Mouse (Mus musculus) hindbrain, embryonic 16.5 days (tissue): ENCODE measurements around the gene Atp8a2. TPM values are rescaled to one million over a fixed set of nuclear protein-coding genes. Genes with fewer than 3 reads are reported as not detected.
A peak's percentile ranks its signal among the peaks of the same experiment; 100 is the strongest.

Experiments used
- ATAC-seq: fragments of 200-750 bp; cut with Nextera tagmentation; 2 replicates; pipeline ENCODE4 v1.8.0; 2017; ENCODE audit warnings: moderate TSS enrichment, moderate library complexity
- H3K27ac ChIP-seq: fragments of 300-500 bp; sonication (generic); 2 replicates; pipeline ENCODE4 v1.5.1; 2014; ENCODE audit warnings: low read depth, mild to moderate bottlenecking, control low read depth, low read length, moderate library complexity
- H3K27me3 ChIP-seq: fragments of 300-500 bp; sonication (generic); replicated peaks from 2 replicates; pipeline ENCODE4 v1.6.1; 2014; ENCODE audit warnings: low read length; ENCODE audit not compliant: control insufficient read depth, insufficient read depth
- H3K36me3 ChIP-seq: fragments of 300-500 bp; sonication (generic); 2 replicates; pipeline ENCODE4 v1.6.1; 2014; ENCODE audit warnings: mild to moderate bottlenecking, low read length, moderate library complexity, mixed read lengths; ENCODE audit not compliant: control insufficient read depth, insufficient read depth
- H3K4me1 ChIP-seq: fragments of 300-500 bp; sonication (generic); 2 replicates; pipeline ENCODE4 v1.6.1; 2014; ENCODE audit warnings: low read depth, low read length; ENCODE audit not compliant: control insufficient read depth, insufficient read depth
- H3K4me2 ChIP-seq: fragments of 300-500 bp; sonication (generic); 2 replicates; pipeline ENCODE4 v1.6.1; 2014; ENCODE audit warnings: mild to moderate bottlenecking, low read length, control low read depth, moderate library complexity
- H3K4me3 ChIP-seq: fragments of 300-500 bp; sonication (generic); 2 replicates; pipeline ENCODE4 v1.5.1; 2014; ENCODE audit warnings: mild to moderate bottlenecking, low read length, control low read depth, moderate library complexity
- H3K9ac ChIP-seq: fragments of 300-500 bp; sonication (generic); 2 replicates; pipeline ENCODE4 v1.6.1; 2014; ENCODE audit warnings: low read depth, mild to moderate bottlenecking, control low read depth, low read length, moderate library complexity
- H3K9me3 ChIP-seq: fragments of 300-500 bp; sonication (generic); 2 replicates; pipeline ENCODE4 v1.6.1; 2014; ENCODE audit warnings: mild to moderate bottlenecking, low read length, moderate library complexity; ENCODE audit not compliant: control insufficient read depth
- WGBS: fragments of 180-500 bp; shearing (Covaris S2); extraction: QIAGEN DNeasy Blood & Tissue Kit; methylation state at CpG from one replicate; pipeline ENCODE4 v1.1.7; 2014; 5-methylcytosine and 5-hydroxymethylcytosine counted together
- polyA plus RNA-seq: library from polyadenylated mRNA; unstranded; fragments of >200 nt; fragmentation: Nextera tagmentation; extraction: Ambion mirVana; gene quantifications from 2 replicates; pipeline ENCODE4 v1.2.1, GENCODE M21; 2015

Atp8a2 gene
- polyA plus RNA-seq, 1 experiment from 2014 or later, result 44.2 TPM

DNA sequence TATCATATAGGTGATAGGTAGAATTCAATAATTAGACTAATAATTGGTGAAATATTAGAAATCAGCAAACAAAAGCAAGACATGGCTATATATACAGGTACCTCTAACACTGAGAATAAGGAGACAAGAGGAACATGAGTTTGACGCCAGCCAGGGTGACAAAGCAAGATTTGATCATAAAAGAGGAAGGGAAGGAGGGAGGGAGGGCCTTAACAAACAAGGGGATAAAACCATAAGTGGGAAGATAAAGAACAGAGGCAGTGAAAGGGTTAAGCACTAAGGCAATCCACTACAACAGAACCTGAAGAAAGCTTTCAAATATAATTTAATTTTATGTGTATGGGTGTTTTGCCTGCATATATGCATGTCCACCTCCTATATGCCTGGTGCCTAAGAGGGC is 2.4 kb downstream of the Atp8a2 start:
- Histone ChIP-seq H3K4me1 (no peaks in the 10 kb centered on the region), H3K27ac (no peak overlapping the region), H3K4me3 (no peak overlapping the region), H3K9ac (no peak overlapping the region), H3K9me3 (no peaks in the 10 kb centered on the region), H3K4me2 (no peak overlapping the region), H3K36me3 (no peaks in the 10 kb centered on the region), H3K27me3 (no peaks in the 10 kb centered on the region)
- WGBS, result 82% methylated on average over 1 of the region's 1 CpGs
- ATAC-seq, result no peak

DNA sequence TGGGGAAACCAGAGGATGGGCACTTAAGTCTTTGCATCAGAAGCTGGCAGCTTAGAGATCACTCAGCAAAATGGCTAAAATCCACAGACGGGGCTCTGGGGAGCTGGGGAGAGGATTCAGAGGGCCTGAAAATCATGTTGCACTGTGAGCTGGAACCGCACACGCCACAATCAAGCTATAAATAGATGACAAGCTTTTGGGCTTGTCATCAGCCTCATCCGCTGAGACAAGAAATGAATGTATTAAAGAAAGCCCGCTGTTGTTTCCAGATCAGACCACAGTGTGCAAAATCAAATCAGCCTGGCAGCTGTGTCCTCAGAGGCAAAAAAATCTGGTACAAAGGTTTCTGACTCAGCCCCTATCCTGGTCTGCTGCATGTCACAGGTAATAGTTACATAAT is 7.2 kb downstream of the Atp8a2 start:
- no peak overlapping the region for H3K9ac ChIP-seq
- H3K4me1 ChIP-seq, result no peaks in the 10 kb centered on the region
- H3K27ac ChIP-seq, result no peak overlapping the region
- ATAC-seq, result no peak
- no peaks in the 10 kb centered on the region for H3K27me3 ChIP-seq
- H3K36me3 ChIP-seq, result no peaks in the 10 kb centered on the region
- WGBS, result 76% methylated on average over 5 of the region's 5 CpGs
- no peak overlapping the region for H3K4me3 ChIP-seq
- no peaks in the 10 kb centered on the region for H3K9me3 ChIP-seq
- H3K4me2 ChIP-seq, result no peak overlapping the region

DNA sequence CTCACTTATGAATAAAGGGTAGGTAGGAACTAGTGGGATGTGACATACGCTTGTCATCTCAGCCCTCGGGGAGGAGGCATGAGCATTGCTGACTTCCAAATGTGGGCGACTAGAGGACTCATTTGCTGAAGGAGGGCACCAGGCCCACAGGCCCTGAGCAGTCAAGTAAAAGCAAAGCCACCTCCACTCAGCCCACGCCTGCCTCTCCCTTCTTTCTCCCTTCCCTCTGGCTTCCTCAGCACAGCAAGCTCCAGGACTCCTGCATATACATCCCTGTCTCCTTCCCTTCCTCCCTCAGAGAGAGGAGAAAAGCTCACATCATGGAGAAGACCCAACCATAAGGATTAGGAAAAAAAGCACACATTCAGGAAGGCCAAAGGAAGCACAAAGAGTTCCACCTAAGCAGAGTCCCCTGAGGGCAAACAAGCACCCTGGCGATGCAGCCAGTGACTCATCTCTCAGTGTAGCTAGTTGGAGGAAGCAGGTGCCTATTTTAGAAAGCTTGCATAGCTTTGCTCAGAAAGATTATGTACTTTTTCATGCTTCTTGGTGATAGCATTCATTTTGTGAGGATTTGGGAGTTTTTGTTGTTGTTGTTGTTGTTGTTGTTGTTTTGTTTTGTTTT is 8.7 kb downstream of the Atp8a2 start:
- Histone ChIP-seq H3K27me3 (no peaks in the 10 kb centered on the region), H3K27ac (no peak overlapping the region), H3K9ac (no peak overlapping the region), H3K4me3 (no peak overlapping the region), H3K4me2 (no peak overlapping the region), H3K36me3 (no peaks in the 10 kb centered on the region), H3K9me3 (no peaks in the 10 kb centered on the region), H3K4me1 (no peaks in the 10 kb centered on the region)
- ATAC-seq, result no peak
- WGBS, result 80% methylated on average over 5 of the region's 5 CpGs

DNA sequence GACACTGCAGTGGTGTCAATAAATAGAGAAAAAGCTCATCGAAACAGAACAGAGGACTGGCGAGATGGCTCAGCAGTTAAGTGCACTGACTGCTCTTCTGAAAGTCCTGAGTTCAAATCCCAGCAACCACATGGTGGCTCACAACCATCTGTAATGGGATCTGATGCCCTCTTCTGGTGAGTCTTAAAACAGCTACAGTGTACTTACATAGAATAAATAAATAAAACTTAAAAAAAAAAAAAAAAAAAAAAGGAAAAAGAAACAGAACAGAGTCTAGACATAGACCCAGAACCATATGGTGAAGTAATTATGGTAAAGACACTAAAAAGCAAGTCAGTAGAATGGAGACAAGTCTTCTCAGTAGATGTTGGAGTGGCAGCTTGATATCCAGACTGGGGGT is 15.7 kb downstream of the Atp8a2 start:
- Histone ChIP-seq H3K4me1 (peaks cover 5% of the 10 kb centered on the region; the same call in 1 of the 2 replicates), H3K36me3 (no peaks in the 10 kb centered on the region), H3K4me3 (no peak overlapping the region), H3K9me3 (no peaks in the 10 kb centered on the region), H3K27me3 (no peaks in the 10 kb centered on the region), H3K27ac (no peak overlapping the region), H3K9ac (no peak overlapping the region), H3K4me2 (no peak overlapping the region)
- 98% methylated on average over 2 of the region's 2 CpGs for WGBS
- no peak for ATAC-seq

DNA sequence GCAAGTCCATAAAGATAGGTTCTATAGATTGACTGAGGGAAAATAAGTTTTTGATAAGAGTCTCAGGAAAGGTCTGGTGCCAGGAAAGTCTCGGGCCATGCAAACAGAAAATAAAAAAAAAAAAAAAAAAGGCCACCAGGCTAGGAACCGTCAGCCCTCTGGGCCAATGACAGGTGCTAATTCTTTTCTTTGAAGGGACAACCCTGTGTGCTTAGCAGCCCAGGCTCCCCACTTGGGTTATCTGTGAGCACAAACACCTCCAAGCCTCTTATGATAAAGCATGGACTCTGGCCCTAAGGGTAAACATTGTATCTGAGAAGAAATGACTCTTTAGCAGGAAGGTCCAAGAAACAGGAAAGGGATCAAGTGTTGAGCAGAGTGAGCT is 18.4 kb downstream of the Atp8a2 start:
- WGBS, result 43% methylated on average over 2 of the region's 2 CpGs

DNA sequence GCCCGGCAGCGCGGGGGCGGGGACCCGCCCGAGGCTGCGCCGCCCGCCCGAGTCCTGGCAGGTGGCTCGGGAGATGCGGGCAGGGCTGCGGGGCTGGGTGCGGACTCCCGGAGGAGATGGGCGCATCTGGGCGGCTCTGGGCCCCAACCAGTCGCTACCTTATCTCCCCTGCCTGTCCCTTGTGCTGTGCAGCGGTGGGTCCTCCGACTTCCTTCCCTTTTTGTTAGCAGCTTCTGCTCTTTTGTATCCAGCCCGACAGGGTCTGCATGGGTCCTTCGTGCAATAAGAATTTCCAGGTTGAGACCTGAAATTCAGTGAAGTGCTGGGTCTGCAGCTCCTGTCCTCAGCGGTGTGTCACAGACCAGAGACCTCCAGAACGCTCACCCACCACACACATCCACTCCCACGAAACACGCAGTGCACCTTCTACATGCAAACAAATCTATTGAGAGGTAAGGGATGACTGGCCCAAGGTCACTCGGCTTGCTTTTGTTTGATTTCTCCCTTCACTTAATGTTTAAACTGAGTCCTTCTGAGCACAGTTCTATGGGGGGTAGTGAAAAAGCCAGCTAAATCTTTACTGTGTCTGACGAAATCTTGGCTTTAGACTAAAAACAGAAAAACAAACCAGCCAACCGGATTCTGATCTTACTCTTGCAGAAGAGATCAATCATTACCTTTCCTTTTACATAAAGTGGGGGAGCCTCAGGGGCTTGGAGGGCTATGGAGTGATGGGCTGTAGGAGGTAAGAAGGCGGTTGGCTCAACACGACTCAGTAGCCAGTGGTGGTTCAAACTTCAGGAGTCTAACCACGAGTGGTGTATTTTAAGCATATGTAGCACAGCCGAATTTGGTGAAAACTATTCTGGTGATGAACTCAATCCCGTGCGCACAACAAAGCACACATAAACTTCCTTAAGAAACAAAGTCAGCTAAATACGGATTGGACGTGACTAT is 19.1 kb downstream of the Atp8a2 start:
- Histone ChIP-seq H3K36me3 (no peaks in the 10 kb centered on the region), H3K27me3 (no peaks in the 10 kb centered on the region), H3K27ac (peak overlapping the region; percentile 93), H3K4me3 (peak overlapping the region; percentile 73), H3K4me2 (peak overlapping the region; percentile 79), H3K9ac (peak overlapping the region; percentile 91), H3K9me3 (no peaks in the 10 kb centered on the region), H3K4me1 (peaks cover 5% of the 10 kb centered on the region; the same call in 1 of the 2 replicates)
- WGBS, result 20% methylated on average over 30 of the region's 37 CpGs
- ATAC-seq, result peak; percentile 38

More for the DNA sequence above, 18.4 kb downstream of the Atp8a2 start:
- Histone ChIP-seq H3K9ac (no peak overlapping the region), H3K27me3 (no peaks in the 10 kb centered on the region), H3K4me3 (peak overlapping the region; percentile 73), H3K36me3 (no peaks in the 10 kb centered on the region), H3K27ac (no peak overlapping the region), H3K4me2 (peak overlapping the region; percentile 79), H3K4me1 (peaks cover 5% of the 10 kb centered on the region; the same call in 1 of the 2 replicates), H3K9me3 (no peaks in the 10 kb centered on the region)
- ATAC-seq, result no peak

DNA sequence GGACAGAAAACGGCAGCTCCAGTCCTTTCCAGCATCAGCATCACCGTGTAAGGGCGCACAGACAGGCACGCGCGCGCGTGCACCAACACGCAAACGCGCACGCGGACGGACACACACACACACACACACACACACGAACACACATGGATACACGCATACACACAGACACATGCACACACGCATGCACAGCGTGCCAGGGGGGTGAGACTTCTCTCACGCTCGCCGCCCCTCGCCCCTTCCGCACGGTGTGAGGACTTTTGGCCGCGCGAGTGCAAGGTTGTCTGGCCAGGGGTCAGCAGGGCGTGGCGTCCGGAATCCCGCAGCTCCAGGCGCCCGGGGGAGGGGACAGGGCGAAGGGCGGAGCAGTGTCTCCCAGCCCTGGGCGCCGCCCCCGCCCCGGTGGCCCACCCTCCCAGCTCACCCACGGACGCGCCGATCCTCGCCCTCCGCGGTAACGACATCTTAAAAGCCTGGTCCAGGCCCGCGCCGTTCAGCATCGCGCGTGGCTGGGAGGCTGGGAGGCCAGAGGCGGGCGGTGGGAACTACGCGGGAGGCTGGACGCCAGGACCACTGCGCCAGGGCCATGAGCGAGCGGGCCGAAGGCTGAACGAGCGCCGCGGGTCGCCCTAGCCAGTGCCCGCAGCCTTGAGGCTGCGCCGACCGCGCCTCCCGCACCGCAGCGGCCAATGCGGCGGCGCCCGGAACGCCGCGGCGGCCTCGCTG is 19.9 kb downstream of the Atp8a2 start:
- H3K4me2 ChIP-seq, result peak overlapping the region; percentile 79
- WGBS, result under 1% methylated on average over 71 of the region's 84 CpGs
- peak overlapping the region; percentile 73 for H3K4me3 ChIP-seq
- H3K36me3 ChIP-seq, result no peaks in the 10 kb centered on the region
- H3K9ac ChIP-seq, result peak overlapping the region; percentile 91
- H3K9me3 ChIP-seq, result no peaks in the 10 kb centered on the region
- H3K27me3 ChIP-seq, result no peaks in the 10 kb centered on the region
- peak; percentile 91 for ATAC-seq
- peaks cover 5% of the 10 kb centered on the region; the same call in 1 of the 2 replicates for H3K4me1 ChIP-seq
- peak overlapping the region; percentile 93 for H3K27ac ChIP-seq

DNA sequence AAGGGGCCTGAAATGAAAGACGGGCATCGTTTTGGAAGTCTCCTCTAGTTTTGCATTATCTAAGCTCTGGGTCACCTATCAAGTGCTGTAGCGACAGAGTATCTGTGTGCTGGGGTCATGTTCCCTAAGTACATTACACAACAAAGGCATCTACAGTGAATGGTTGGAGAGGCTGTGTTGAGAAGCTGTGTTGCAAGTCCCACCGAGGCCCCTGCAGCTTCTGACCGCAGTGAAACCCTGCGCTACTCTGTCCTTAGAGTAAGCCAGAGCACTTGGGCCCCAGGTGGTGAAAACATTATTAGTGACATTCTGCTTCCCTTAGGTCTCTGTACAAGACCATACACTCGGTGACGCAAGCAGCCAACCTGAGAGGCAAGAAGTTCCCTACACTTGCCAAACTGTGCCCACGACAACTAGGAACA is 20.5 kb downstream of the Atp8a2 start:
- Histone ChIP-seq H3K27ac (peak overlapping the region; percentile 93), H3K9me3 (no peaks in the 10 kb centered on the region), H3K36me3 (no peaks in the 10 kb centered on the region), H3K4me1 (peaks cover 5% of the 10 kb centered on the region; the same call in 1 of the 2 replicates), H3K9ac (peak overlapping the region; percentile 91), H3K4me2 (peak overlapping the region; percentile 79), H3K4me3 (peak overlapping the region; percentile 73), H3K27me3 (no peaks in the 10 kb centered on the region)
- no peak; the same call in 1 of the 2 replicates for ATAC-seq
- WGBS, result 27% methylated on average over 9 of the region's 9 CpGs
